Mouse (Mus musculus) B cell, adult 2 months (primary cell): ENCODE results near the gene Atxn7l2.
"Not testable (repeated sequence)": the region's sequence is repeated elsewhere in the genome, so short reads cannot be mapped to it uniquely, and the experiment has no call there.

ENCODE experiments used
- DNase-seq, 2 experiments: peaks; one replicate each; pipeline ENCODE4 v3.0.0; 2022

The Atxn7l2 gene

GRCm38 (mm10) chr3:108210771-108211139, at the start of gene Atxn7l2:
Gene Atxn7l2, minus strand, starts transcription at chr3:108210934.
- no peak for DNase-seq

- DNase-seq, result no peak
Observed at GRCm38 (mm10) chr3:108259319-108259718, 48.6 kb upstream of the Atxn7l2 start.

- DNase-seq, result no peak
Observed at GRCm38 (mm10) chr3:108257831-108258500, 47.2 kb upstream of the Atxn7l2 start.

- peak; percentile 93 to 94 for DNase-seq
Observed at GRCm38 (mm10) chr3:108256719-108257637, 46.2 kb upstream of the Atxn7l2 start, which contains the start of gene Psma5. Gene Psma5, plus strand, starts transcription at chr3:108256926.

GRCm38 (mm10) chr3:108246857-108247256, 36.1 kb upstream of the Atxn7l2 start:
- DNase-seq, result no peak

- DNase-seq, result no peak
Observed at GRCm38 (mm10) chr3:108241243-108241839, 30.6 kb upstream of the Atxn7l2 start.

GRCm38 (mm10) chr3:108237474-108238102, 26.9 kb upstream of the Atxn7l2 start:
- DNase-seq, result not testable (repeated sequence)

GRCm38 (mm10) chr3:108231646-108232045, 20.9 kb upstream of the Atxn7l2 start:
- DNase-seq, result no peak

- DNase-seq, result no peak
Observed at GRCm38 (mm10) chr3:108227521-108227920, 16.8 kb upstream of the Atxn7l2 start.

- peak; percentile 37 to 41 for DNase-seq
Observed at GRCm38 (mm10) chr3:108226558-108227350, 16.0 kb upstream of the Atxn7l2 start, which contains the start of gene Sypl2. Gene Sypl2, minus strand, starts transcription at chr3:108226648.

GRCm38 (mm10) chr3:108225711-108226557, 15.2 kb upstream of the Atxn7l2 start:
- DNase-seq, result peak in 1 of 2 experiments; percentile 36

GRCm38 (mm10) chr3:108220661-108221060, 9.9 kb upstream of the Atxn7l2 start:
- no peak for DNase-seq

- peak in 1 of 2 experiments; percentile 26 for DNase-seq
Observed at GRCm38 (mm10) chr3:108214734-108215133, 4.0 kb upstream of the Atxn7l2 start.

- no peak for DNase-seq
Observed at GRCm38 (mm10) chr3:108212406-108212805, 1.7 kb upstream of the Atxn7l2 start.

- DNase-seq, result no peak
Observed at GRCm38 (mm10) chr3:108211845-108212244, 1.1 kb upstream of the Atxn7l2 start.

- peak; percentile 87 to 88 for DNase-seq
Observed at GRCm38 (mm10) chr3:108209946-108210770, 576 bp downstream of the Atxn7l2 start.

GRCm38 (mm10) chr3:108209536-108209935, 1.2 kb downstream of the Atxn7l2 start:
- DNase-seq, result no peak

GRCm38 (mm10) chr3:108209001-108209400, 1.7 kb downstream of the Atxn7l2 start:
- no peak for DNase-seq

GRCm38 (mm10) chr3:108206731-108207375, 3.9 kb downstream of the Atxn7l2 start:
- DNase-seq, result no peak

GRCm38 (mm10) chr3:108205601-108206000, 5.1 kb downstream of the Atxn7l2 start:
- no peak for DNase-seq
